Mouse (Mus musculus): ENCODE measurements around the gene Vmn2r43. TPM values are rescaled to one million over a fixed set of nuclear protein-coding genes. Genes with fewer than 3 reads are reported as not detected.
"Not testable (repeated sequence)": the region's sequence is repeated elsewhere in the genome, so short reads cannot be mapped to it uniquely, and the experiment has no call there.

The Vmn2r43 gene
- polyA plus RNA-seq (2012; rRNA removed) (not detected in 2 replicates), polyA plus RNA-seq (2014; fragmentation: Nextera tagmentation; extraction: Ambion mirVana) (not detected in 2 replicates)

GRCm38 (mm10) chr7:8260499-8260898 is at the start of gene Vmn2r43:
Gene Vmn2r43, minus strand, starts transcription at chr7:8260599.
- H3K9me3 ChIP-seq (ENCODE audit: control insufficient read depth, low read length); H3K4me1 ChIP-seq (ENCODE audit: control insufficient read depth, insufficient read depth, low read length); DNase-seq (ENCODE audit: low spot score); H3K9ac ChIP-seq (ENCODE audit: low read depth, low read length, severe bottlenecking); H3K36me3 ChIP-seq (ENCODE audit: control insufficient read depth, insufficient read depth, low read length); H3K4me2 ChIP-seq (replicated peaks; ENCODE audit: low read depth, low read length, severe bottlenecking); ATAC-seq (ENCODE audit: low FRiP score, low read depth); H3K27ac ChIP-seq (replicated peaks; ENCODE audit: low read depth, low read length); H3K4me3 ChIP-seq (replicated peaks; ENCODE audit: low read length); H3K27me3 ChIP-seq (ENCODE audit: control insufficient read depth, insufficient read depth, low read length): not testable (repeated sequence)
- WGBS: no CpG with 5 or more reads among the region's 1 CpGs

GRCm38 (mm10) chr7:8200220-8200619 is 60.2 kb downstream of the Vmn2r43 start, which contains the start of gene Vmn2r42:
Gene Vmn2r42, minus strand, starts transcription at chr7:8200320.
- DNase-seq (ENCODE audit: low spot score); H3K9me3 ChIP-seq (ENCODE audit: control insufficient read depth, low read length); H3K27ac ChIP-seq (replicated peaks; ENCODE audit: low read depth, low read length); H3K36me3 ChIP-seq (ENCODE audit: control insufficient read depth, insufficient read depth, low read length); H3K27me3 ChIP-seq (ENCODE audit: control insufficient read depth, insufficient read depth, low read length); H3K4me3 ChIP-seq (replicated peaks; ENCODE audit: low read length); H3K4me1 ChIP-seq (ENCODE audit: control insufficient read depth, insufficient read depth, low read length); H3K4me2 ChIP-seq (replicated peaks; ENCODE audit: low read depth, low read length, severe bottlenecking); ATAC-seq (ENCODE audit: low FRiP score, low read depth); H3K9ac ChIP-seq (ENCODE audit: low read depth, low read length, severe bottlenecking): not testable (repeated sequence)
- WGBS: no CpG with 5 or more reads among the region's 2 CpGs

Other genes starting within 250 kb of the Vmn2r43 start
- not detected in 2 replicates for gene Vmn2r41, start 98.9 kb downstream of the Vmn2r43 start, polyA plus RNA-seq (2012; rRNA removed)
- not detected in 2 replicates for gene Vmn2r41, start 98.9 kb downstream of the Vmn2r43 start, polyA plus RNA-seq (2014; fragmentation: Nextera tagmentation; extraction: Ambion mirVana)
- gene Vmn2r42, start 60.3 kb downstream of the Vmn2r43 start, polyA plus RNA-seq (2012; rRNA removed): not detected in 2 replicates
- not detected in 2 replicates for gene Vmn2r42, start 60.3 kb downstream of the Vmn2r43 start, polyA plus RNA-seq (2014; fragmentation: Nextera tagmentation; extraction: Ambion mirVana)
- not detected in 2 replicates for gene Vmn2r44, start 122.7 kb upstream of the Vmn2r43 start, polyA plus RNA-seq (2012; rRNA removed)
- not detected in 2 replicates for gene Vmn2r44, start 122.7 kb upstream of the Vmn2r43 start, polyA plus RNA-seq (2014; fragmentation: Nextera tagmentation; extraction: Ambion mirVana)
- not detected in 2 replicates for gene Vmn2r45, start 228.5 kb upstream of the Vmn2r43 start, polyA plus RNA-seq (2012; rRNA removed)
- gene Vmn2r45, start 228.5 kb upstream of the Vmn2r43 start, polyA plus RNA-seq (2014; fragmentation: Nextera tagmentation; extraction: Ambion mirVana): not detected in 2 replicates